Mouse (Mus musculus) small intestine, adult 2 months (tissue): Measurements from ENCODE around the gene Fam168b. TPM values are rescaled to one million over a fixed set of nuclear protein-coding genes. Genes with fewer than 3 reads are reported as not detected.

Experiments used
- H3K27ac ChIP-seq: fragments of 200-500 bp; 2 replicates; pipeline ENCODE4 v1.5.1; 2012; ENCODE audit warnings: low read depth, low read length, control low read depth, inconsistent platforms; ENCODE audit not compliant: insufficient read depth
- H3K27me3 ChIP-seq: fragments of 200-500 bp; 2 replicates; pipeline ENCODE4 v1.6.1; 2012; ENCODE audit warnings: mild to moderate bottlenecking, moderate library complexity, low read length, inconsistent platforms; ENCODE audit not compliant: control insufficient read depth, insufficient read depth
- H3K36me3 ChIP-seq: fragments of 200-500 bp; 2 replicates; pipeline ENCODE4 v1.6.1; 2012; ENCODE audit warnings: mild to moderate bottlenecking, low read length, control low read depth, inconsistent platforms; ENCODE audit not compliant: control insufficient read depth, insufficient read depth
- H3K4me1 ChIP-seq: fragments of 200-500 bp; 2 replicates; pipeline ENCODE4 v1.6.1; 2012; ENCODE audit warnings: low read length, inconsistent platforms, mixed read lengths; ENCODE audit not compliant: control insufficient read depth, insufficient read depth, insufficient read length
- H3K4me3 ChIP-seq: fragments of 200-500 bp; 2 replicates; pipeline ENCODE4 v1.5.1; 2012; ENCODE audit warnings: low read depth, mild to moderate bottlenecking, control low read depth, inconsistent platforms, low read length, moderate library complexity
- CTCF ChIP-seq: fragments of 200-500 bp; IDR thresholded peaks from 2 replicates; pipeline ENCODE4 v1.5.1; 2012; ENCODE audit warnings: low read depth, mild to moderate bottlenecking, control low read depth, inconsistent platforms, low read length, moderate library complexity, mixed read lengths; ENCODE audit not compliant: insufficient replicate concordance, insufficient read length; ENCODE audit errors: extremely low read depth
- POLR2A ChIP-seq: fragments of 200-500 bp; IDR thresholded peaks from 2 replicates; pipeline ENCODE4 v1.6.1; 2012; ENCODE audit warnings: low read depth, mild to moderate bottlenecking, control low read depth, inconsistent platforms, low read length, moderate library complexity
- WGBS: fragments of 180-500 bp; shearing (Covaris S2); methylation state at CpG from one replicate; pipeline ENCODE4 v1.1.7; 2018; 5-methylcytosine and 5-hydroxymethylcytosine counted together
- polyA plus RNA-seq: library from polyadenylated mRNA; depleted of rRNA; stranded (reverse); fragments of >200 nt; gene quantifications from 2 replicates; pipeline ENCODE4 v1.2.3, GENCODE M21; 2012

Gene Fam168b
- polyA plus RNA-seq, 1 experiment = 296 TPM

GRCm38 (mm10) chr1:34851562-34851961 lies 8.7 kb upstream of the Fam168b start:
- Histone ChIP-seq H3K27ac (peak overlapping the region; percentile 91), H3K4me1 (peaks cover 12% of the 10 kb centered on the region), H3K4me3 (peak overlapping the region; percentile 32), H3K36me3 (peaks cover 1% of the 10 kb centered on the region; the same call in 1 of the 2 replicates), H3K27me3 (no peaks in the 10 kb centered on the region)
- TF ChIP-seq POLR2A = no peak
- WGBS = 6% methylated on average over 6 of the region's 6 CpGs

- no peaks in the 10 kb centered on the region for H3K27me3 ChIP-seq
- WGBS = 24% methylated on average over 11 of the region's 11 CpGs
- H3K36me3 ChIP-seq = peaks cover 1% of the 10 kb centered on the region; the same call in 1 of the 2 replicates
- H3K4me3 ChIP-seq = peak overlapping the region; percentile 74
- peak overlapping the region; percentile 91 for H3K27ac ChIP-seq
- TF ChIP-seq POLR2A (no peak), CTCF (no peak)
- H3K4me1 ChIP-seq = peaks cover 12% of the 10 kb centered on the region
Measured at GRCm38 (mm10) chr1:34850343-34851136, 7.7 kb upstream of the Fam168b start.

GRCm38 (mm10) chr1:34849745-34850342 lies 7.0 kb upstream of the Fam168b start, which contains the start of gene Plekhb2:
Gene Plekhb2 (plus strand): TSS chr1:34849976.
- no peak for TF ChIP-seq CTCF
- peak; percentile 85 for TF ChIP-seq POLR2A

GRCm38 (mm10) chr1:34847070-34847469 lies 4.2 kb upstream of the Fam168b start:
- Histone ChIP-seq H3K27ac (no peak overlapping the region), H3K36me3 (no peaks in the 10 kb centered on the region), H3K4me3 (no peak overlapping the region), H3K27me3 (no peaks in the 10 kb centered on the region), H3K4me1 (peaks cover 7% of the 10 kb centered on the region; the same call in 1 of the 2 replicates)
- TF ChIP-seq POLR2A (no peak), CTCF (no peak)
- 96% methylated on average over 3 of the region's 3 CpGs for WGBS

More at GRCm38 (mm10) chr1:34849745-34850342, 7.0 kb upstream of the Fam168b start, which contains the start of gene Plekhb2:
- under 1% methylated on average over 38 of the region's 40 CpGs for WGBS
- peak within 1 kb of the TSS; percentile 74 for H3K4me3 ChIP-seq
- peak within 1 kb of the TSS; percentile 91 for H3K27ac ChIP-seq
- peaks cover 9% of the 10 kb centered on the region for H3K4me1 ChIP-seq
- H3K36me3 ChIP-seq = peaks cover 1% of the 10 kb centered on the region; the same call in 1 of the 2 replicates
- no peaks in the 10 kb centered on the region for H3K27me3 ChIP-seq

- WGBS = under 1% methylated on average over 51 of the region's 51 CpGs
- no peak for TF ChIP-seq POLR2A
- TF ChIP-seq CTCF = peak; percentile 21; the same call in 1 of the 2 replicates
- Histone ChIP-seq H3K27ac (peak overlapping the region; percentile 57), H3K4me3 (peak overlapping the region; percentile 96), H3K27me3 (no peaks in the 10 kb centered on the region), H3K4me1 (peaks cover 11% of the 10 kb centered on the region; the same call in 1 of the 2 replicates), H3K36me3 (no peaks in the 10 kb centered on the region)
Measured at GRCm38 (mm10) chr1:34842389-34842861, 440 bp downstream of the Fam168b start.

GRCm38 (mm10) chr1:34841709-34842388 lies 1.0 kb downstream of the Fam168b start:
- Histone ChIP-seq H3K36me3 (no peaks in the 10 kb centered on the region), H3K4me1 (peaks cover 11% of the 10 kb centered on the region; the same call in 1 of the 2 replicates), H3K4me3 (peak overlapping the region; percentile 96), H3K27me3 (no peaks in the 10 kb centered on the region), H3K27ac (peak overlapping the region; percentile 53)
- WGBS = under 1% methylated on average over 12 of the region's 12 CpGs
- no peak for TF ChIP-seq CTCF
- no peak for TF ChIP-seq POLR2A

- Histone ChIP-seq H3K4me3 (no peak overlapping the region), H3K27ac (no peak overlapping the region)
- 51% methylated on average over 12 of the region's 12 CpGs for WGBS
Measured at GRCm38 (mm10) chr1:34839241-34839640, 3.6 kb downstream of the Fam168b start.

More at GRCm38 (mm10) chr1:34839241-34839640, 3.6 kb downstream of the Fam168b start:
- no peaks in the 10 kb centered on the region for H3K27me3 ChIP-seq
- TF ChIP-seq POLR2A = no peak
- no peak for TF ChIP-seq CTCF
- peaks cover 8% of the 10 kb centered on the region for H3K36me3 ChIP-seq
- H3K4me1 ChIP-seq = peaks cover 11% of the 10 kb centered on the region; the same call in 1 of the 2 replicates
